In genomic region chr13:52041467-52042421, GRCm38 (mm10) we compare ENCODE assay signal across 8 mouse cellular contexts.
DNase-seq lines count a peak whose midpoint lies in the region; ATAC-seq lines count a peak whose summit lies in the region.

No protein-coding gene starts in this region.

- 0 out of 2 replicates have a peak overlapping the region, but pooled peaks have one; percentile 19 for H3K27ac ChIP-seq in forebrain, embryonic 12.5 days

- no peak overlapping the region for H3K4me3 ChIP-seq in forebrain, embryonic 12.5 days (replicated peaks)

- 72% methylated on average over 15 of the region's 15 CpGs for WGBS in forebrain, embryonic 12.5 days

- DNase-seq in 3134 (ENCODE audit: extremely low read depth, insufficient read length, low spot score), result peak; percentile 30
- DNase-seq in adrenal gland, postnatal 36 days, result peak; percentile 37 to 53
- peak; percentile 74 to 78 for DNase-seq in heart, postnatal 10 days
- peak; percentile 58 to 75 for DNase-seq in kidney, postnatal 25 days
- DNase-seq in lung, postnatal 4 days, result peak; percentile 67 to 89
- no peak for DNase-seq in spleen, adult 18-20 months

- H3K36me3 ChIP-seq in forebrain, embryonic 12.5 days (replicated peaks), result no peaks in the 10 kb centered on the region

- ATAC-seq in forebrain, embryonic 12.5 days (ENCODE audit: low FRiP score), result no peak
- no peak for ATAC-seq in erythroid progenitor cell, adult 5-6 weeks (replicated peaks; ENCODE audit: low FRiP score, poor library complexity, severe bottlenecking)

- H3K27me3 ChIP-seq in forebrain, embryonic 12.5 days, result 0 out of 2 replicates have a peak, but pooled peaks cover 3% of the 10 kb centered on the region

- intact Hi-C loops in heart, postnatal 10 days (cut with DNase I), result loop anchor here (2.0 kb wide), 1 partner anchor 65 kb away; no protein-coding TSS in a partner anchor

- H3K9me3 ChIP-seq in forebrain, embryonic 12.5 days, result no peaks in the 10 kb centered on the region

- H3K9ac ChIP-seq in forebrain, embryonic 12.5 days, result no peak overlapping the region

- H3K4me2 ChIP-seq in forebrain, embryonic 12.5 days, result no peak overlapping the region

- H3K4me1 ChIP-seq in forebrain, embryonic 12.5 days, result peaks cover 24% of the 10 kb centered on the region

Comparison
In these comparisons a context has a peak if more than half of its experiments do, and no peak if none do; other contexts are left out.
1. DNase-seq: peak in 3134 (single experiment), adrenal gland, postnatal 36 days (2 of 2), heart, postnatal 10 days (2 of 2), kidney, postnatal 25 days (2 of 2) and lung, postnatal 4 days (2 of 2); none in spleen, adult 18-20 months (0 of 2).